Comparison of ENCODE assay signal across 9 mouse cellular contexts in the genomic region with DNA sequence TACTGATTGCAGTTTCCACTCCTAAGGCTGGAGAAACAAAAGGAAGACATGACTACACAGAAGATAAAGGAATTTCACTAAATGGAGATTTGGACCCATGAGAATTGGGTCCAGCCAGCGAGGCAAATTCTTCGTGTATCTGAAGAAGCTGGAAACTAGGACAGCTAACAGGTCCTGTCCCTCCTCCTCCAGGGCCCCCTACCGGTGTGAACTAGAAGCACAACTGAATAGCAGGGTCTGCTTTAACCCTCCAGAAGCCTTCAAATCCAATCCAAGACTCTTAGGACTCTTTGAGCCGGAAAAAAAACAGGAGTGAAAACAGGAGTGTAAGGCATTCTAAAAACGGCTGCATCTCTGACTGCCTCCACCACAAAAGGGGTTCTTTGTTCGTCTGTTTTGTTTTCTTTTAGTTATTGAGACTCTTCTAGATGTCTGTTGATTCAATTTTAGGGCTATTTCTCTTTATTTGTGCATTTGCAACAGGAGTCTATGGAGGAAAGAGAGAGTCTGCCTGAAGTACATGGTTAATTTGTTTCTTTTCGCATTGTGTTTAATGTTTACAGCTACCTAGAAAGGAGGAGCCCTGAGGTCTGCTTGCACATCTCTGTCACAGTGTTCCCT. TPM values are rescaled to one million over a fixed set of nuclear protein-coding genes. Genes with fewer than 3 reads are reported as not detected.
DNase-seq lines count a peak whose midpoint lies in the region; ATAC-seq and TF ChIP-seq lines count a peak whose summit lies in the region.
"Had no signal": no experiment of that assay in that cellular context is flagged by ENCODE, and none has a peak within 500 bp of the region (broad histone marks: within the 10 kb centered on the region; RNA-seq: fewer than 3 reads in every experiment).

No protein-coding gene starts in this region.

- H3K27me3 ChIP-seq in lung, postnatal 0 days (replicated peaks; ENCODE audit: insufficient read depth, low read length), result no peaks in the 10 kb centered on the region; the same call in 1 of the 2 replicates
- H3K27me3 ChIP-seq in forebrain, postnatal 0 days (ENCODE audit: insufficient read depth, low read length), result peaks cover 12% of the 10 kb centered on the region; the same call in 1 of the 2 replicates

- no peak overlapping the region for H3K9ac ChIP-seq in lung, postnatal 0 days (replicated peaks; ENCODE audit: low read depth)
- no peak overlapping the region for H3K9ac ChIP-seq in forebrain, postnatal 0 days

- no peaks in the 10 kb centered on the region; the same call in 1 of the 2 replicates for H3K4me1 ChIP-seq in lung, postnatal 0 days (ENCODE audit: insufficient read depth, low read depth, low read length)
- no peaks in the 10 kb centered on the region; the same call in 1 of the 2 replicates for H3K4me1 ChIP-seq in forebrain, postnatal 0 days (ENCODE audit: insufficient read depth)

- no peak overlapping the region for H3K4me2 ChIP-seq in lung, postnatal 0 days (replicated peaks; ENCODE audit: low read depth, low read length)
- no peak overlapping the region; the same call in 1 of the 2 replicates for H3K4me2 ChIP-seq in forebrain, postnatal 0 days (ENCODE audit: low read depth)

- TF ChIP-seq CTCF in lung, postnatal 0 days (IDR thresholded peaks at IDR 0.05), result peak; percentile 20; the same call in 1 of the 2 replicates
- TF ChIP-seq CTCF in forebrain, postnatal 0 days (IDR thresholded peaks at IDR 0.05; ENCODE audit: low read depth), result peak; percentile 46

- no peak overlapping the region for H3K4me3 ChIP-seq in lung, postnatal 0 days (ENCODE audit: low read depth, low read length)
- no peak overlapping the region for H3K4me3 ChIP-seq in forebrain, postnatal 0 days (ENCODE audit: low read depth, low read length)

- TF ChIP-seq EP300 in lung, postnatal 0 days (IDR thresholded peaks at IDR 0.05), result no peak

- 47% methylated on average over 7 of the region's 7 CpGs for WGBS in lung, postnatal 0 days
- WGBS in forebrain, postnatal 0 days, result 32% methylated on average over 7 of the region's 7 CpGs

- H3K27ac ChIP-seq in lung, postnatal 0 days (ENCODE audit: low read length), result no peak overlapping the region
- H3K27ac ChIP-seq in forebrain, postnatal 0 days (ENCODE audit: low read depth, low read length), result no peak overlapping the region

- no peak for ATAC-seq in lung, postnatal 0 days
- ATAC-seq in forebrain, postnatal 0 days, result no peak

- H3K36me3 ChIP-seq in lung, postnatal 0 days (ENCODE audit: insufficient read depth, low read length), result no peaks in the 10 kb centered on the region
- H3K36me3 ChIP-seq in forebrain, postnatal 0 days (ENCODE audit: insufficient read depth), result no peaks in the 10 kb centered on the region

- H3K9me3 ChIP-seq in lung, postnatal 0 days (ENCODE audit: low read length), result no peaks in the 10 kb centered on the region
- H3K9me3 ChIP-seq in forebrain, postnatal 0 days (ENCODE audit: low read length), result no peaks in the 10 kb centered on the region

- peak; percentile 10 to 13 for DNase-seq in cerebellum, postnatal 36 days
- DNase-seq in cerebellum, adult 9-11 months, result no peak
- no peak for DNase-seq in lung, postnatal 0 days (ENCODE audit: low spot score)
- no peak for DNase-seq in lung, postnatal 36 days
- DNase-seq in forebrain, postnatal 0 days, result no peak
- peak; percentile 26 for DNase-seq in neural tube, embryonic 10.5 days (ENCODE audit: extremely low spot score, low spot score)
- DNase-seq in yolk sac, embryonic 10.5 days (ENCODE audit: low spot score), result no peak
- no peak for DNase-seq in right cerebral cortex, adult 18-20 months

RNA-seq across cellular contexts. Expression of a gene that starts 0.7 kb away (rescaled TPM):
- 0.11 and 0.18 TPM in 2 replicates for polyA plus RNA-seq in lung, postnatal 0 days (2015; fragmentation: Nextera tagmentation; extraction: Ambion mirVana)
- 0.19 TPM in 1 of 2 replicates, not detected in the other for total RNA-seq in forebrain, postnatal 0 days (2014; rRNA removed)
- polyA plus RNA-seq in forebrain, postnatal 0 days (2015; fragmentation: Nextera tagmentation; extraction: Ambion mirVana), result not detected in 2 replicates
- total RNA-seq: layer of hippocampus, postnatal 25 days had no signal

Comparison
In these comparisons a context has a peak if more than half of its experiments do, and no peak if none do; other contexts are left out.
1. DNase-seq: peak in cerebellum, postnatal 36 days (2 of 2) and neural tube, embryonic 10.5 days (single experiment); none in cerebellum, adult 9-11 months (single experiment), lung, postnatal 0 days (single experiment), lung, postnatal 36 days (single experiment), forebrain, postnatal 0 days (single experiment), yolk sac, embryonic 10.5 days (single experiment) and right cerebral cortex, adult 18-20 months (single experiment).